Mouse (Mus musculus) midbrain, embryonic 16.5 days (tissue): Measurements from ENCODE around the gene Cttnbp2. TPM values are rescaled to one million over a fixed set of nuclear protein-coding genes. Genes with fewer than 3 reads are reported as not detected.

Experiments
- ATAC-seq: fragments of 200-750 bp; cut with Nextera tagmentation; 2 replicates; pipeline ENCODE4 v1.8.0; 2017; ENCODE audit warnings: moderate TSS enrichment
- H3K27ac ChIP-seq: fragments of 300-500 bp; sonication (generic); 2 replicates; pipeline ENCODE4 v1.5.1; 2014; ENCODE audit warnings: mild to moderate bottlenecking, low read length, mixed read lengths
- H3K27me3 ChIP-seq: fragments of 300-500 bp; sonication (generic); 2 replicates; pipeline ENCODE4 v1.6.1; 2014; ENCODE audit warnings: low read depth, low read length, mixed read lengths; ENCODE audit not compliant: control insufficient read depth, insufficient read depth
- H3K36me3 ChIP-seq: fragments of 300-500 bp; sonication (generic); 2 replicates; pipeline ENCODE4 v1.6.1; 2014; ENCODE audit warnings: mild to moderate bottlenecking, low read length, moderate library complexity, mixed read lengths; ENCODE audit not compliant: control insufficient read depth, insufficient read depth
- H3K4me1 ChIP-seq: fragments of 300-500 bp; sonication (generic); 2 replicates; pipeline ENCODE4 v1.6.1; 2014; ENCODE audit warnings: mild to moderate bottlenecking, low read length, mixed read lengths; ENCODE audit not compliant: control insufficient read depth, insufficient read depth
- H3K4me2 ChIP-seq: fragments of 300-500 bp; sonication (generic); 2 replicates; pipeline ENCODE4 v1.6.1; 2014; ENCODE audit warnings: mild to moderate bottlenecking, low read length, mixed read lengths
- H3K4me3 ChIP-seq: fragments of 300-500 bp; sonication (generic); 2 replicates; pipeline ENCODE4 v1.5.1; 2014; ENCODE audit warnings: low read depth, mild to moderate bottlenecking, low read length, moderate library complexity, mixed read lengths
- H3K9ac ChIP-seq: fragments of 300-500 bp; sonication (generic); 2 replicates; pipeline ENCODE4 v1.6.1; 2014; ENCODE audit warnings: low read depth, low read length, mixed read lengths
- H3K9me3 ChIP-seq: fragments of 300-500 bp; sonication (generic); replicated peaks from 2 replicates; pipeline ENCODE4 v1.6.1; 2014; ENCODE audit warnings: mild to moderate bottlenecking, low read length, mixed read lengths; ENCODE audit not compliant: control insufficient read depth, poor library complexity, severe bottlenecking
- WGBS: fragments of 180-500 bp; shearing (Covaris S2); extraction: QIAGEN DNeasy Blood & Tissue Kit; methylation state at CpG from one replicate; pipeline ENCODE4 v1.1.7; 2014; 5-methylcytosine and 5-hydroxymethylcytosine counted together
- polyA plus RNA-seq: library from polyadenylated mRNA; unstranded; fragments of >200 nt; fragmentation: Nextera tagmentation; extraction: Ambion mirVana; gene quantifications from 2 replicates; pipeline ENCODE4 v1.2.1, GENCODE M21; 2015

Cttnbp2 gene
- 57.3 and 58.7 TPM in 2 replicates for polyA plus RNA-seq

- peak; percentile 96 for ATAC-seq
- WGBS: under 1% methylated on average over 67 of the region's 70 CpGs
- peak within 1 kb of the TSS; percentile 71 for H3K4me2 ChIP-seq
These were observed at the start of gene Cttnbp2 for GRCm38 (mm10) chr6:18514480-18515352. Gene Cttnbp2 (minus strand): TSS chr6:18514843.

GRCm38 (mm10) chr6:18559019-18559418 lies 44.4 kb upstream of the Cttnbp2 start:
- ATAC-seq: no peak
- Histone ChIP-seq H3K9ac (no peak overlapping the region), H3K36me3 (no peaks in the 10 kb centered on the region), H3K4me3 (no peak overlapping the region), H3K4me2 (no peak overlapping the region), H3K27ac (no peak overlapping the region), H3K27me3 (no peaks in the 10 kb centered on the region), H3K4me1 (no peaks in the 10 kb centered on the region), H3K9me3 (no peaks in the 10 kb centered on the region)
- WGBS: 100% methylated on average over 1 of the region's 1 CpGs

More at GRCm38 (mm10) chr6:18514480-18515352, at the start of gene Cttnbp2:
- Histone ChIP-seq H3K4me3 (peak within 1 kb of the TSS; percentile 79), H3K27ac (peak within 1 kb of the TSS; percentile 90), H3K4me1 (peaks cover 20% of the 10 kb centered on the region), H3K9ac (peak within 1 kb of the TSS; percentile 97), H3K27me3 (no peaks in the 10 kb centered on the region; the same call in 1 of the 2 replicates), H3K9me3 (no peaks in the 10 kb centered on the region), H3K36me3 (no peaks in the 10 kb centered on the region)

GRCm38 (mm10) chr6:18547516-18548465 lies 33.1 kb upstream of the Cttnbp2 start:
- Histone ChIP-seq H3K27me3 (no peaks in the 10 kb centered on the region), H3K9ac (no peak overlapping the region), H3K4me1 (no peaks in the 10 kb centered on the region), H3K27ac (no peak overlapping the region), H3K4me3 (0 out of 2 replicates have a peak overlapping the region, but pooled peaks have one; percentile 12), H3K36me3 (no peaks in the 10 kb centered on the region), H3K4me2 (peak overlapping the region; percentile 42), H3K9me3 (no peaks in the 10 kb centered on the region)
- 56% methylated on average over 24 of the region's 24 CpGs for WGBS
- ATAC-seq: 0 out of 2 replicates have a peak, but pooled peaks have one; percentile 39

DNA sequence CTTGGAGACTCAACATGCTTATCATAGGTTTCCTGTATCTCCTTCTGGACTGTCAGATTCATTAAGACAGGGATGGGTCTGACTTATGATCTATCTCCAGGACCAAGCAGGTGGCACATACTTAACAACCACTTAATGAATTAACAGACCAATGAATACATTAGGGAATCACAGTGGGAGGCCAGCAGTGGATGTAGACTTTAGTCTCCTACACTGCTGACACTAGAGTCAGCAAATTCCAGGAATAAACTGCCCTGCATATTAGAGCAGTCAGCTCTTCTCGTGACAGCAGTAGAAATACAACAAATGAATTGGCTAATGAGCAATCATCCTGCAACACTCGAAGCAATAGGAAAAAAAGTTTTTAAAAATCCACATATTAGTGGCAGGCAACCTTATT lies 29.2 kb upstream of the Cttnbp2 start:
- no peak for ATAC-seq
- Histone ChIP-seq H3K9ac (no peak overlapping the region), H3K27me3 (no peaks in the 10 kb centered on the region), H3K36me3 (no peaks in the 10 kb centered on the region), H3K4me3 (no peak overlapping the region), H3K4me1 (no peaks in the 10 kb centered on the region), H3K27ac (no peak overlapping the region), H3K9me3 (no peaks in the 10 kb centered on the region), H3K4me2 (no peak overlapping the region)
- 62% methylated on average over 2 of the region's 2 CpGs for WGBS

DNA sequence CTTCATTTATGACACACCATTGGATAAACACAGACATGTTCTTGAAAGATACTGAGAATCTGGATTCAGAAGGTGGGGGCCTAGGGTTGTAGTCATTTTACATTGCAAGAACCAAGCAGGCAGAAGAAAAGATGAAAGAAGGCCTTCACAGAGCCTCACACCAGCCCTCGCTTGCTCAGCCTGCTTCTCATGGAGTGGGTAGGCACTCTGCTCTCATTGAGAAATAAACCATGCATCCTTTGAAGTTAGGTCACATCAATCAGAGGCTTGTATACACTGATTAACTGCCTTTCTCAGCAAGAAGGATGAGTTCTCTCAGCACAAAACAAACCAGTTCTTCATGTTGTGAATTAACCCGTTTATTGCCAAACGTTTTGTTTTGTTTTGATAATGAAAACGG lies 25.8 kb upstream of the Cttnbp2 start:
- Histone ChIP-seq H3K36me3 (no peaks in the 10 kb centered on the region), H3K4me3 (no peak overlapping the region), H3K27ac (no peak overlapping the region), H3K9me3 (no peaks in the 10 kb centered on the region), H3K9ac (no peak overlapping the region), H3K27me3 (no peaks in the 10 kb centered on the region), H3K4me1 (no peaks in the 10 kb centered on the region), H3K4me2 (no peak overlapping the region)
- ATAC-seq: peak; percentile 60; the same call in 1 of the 2 replicates
- 77% methylated on average over 4 of the region's 4 CpGs for WGBS

DNA sequence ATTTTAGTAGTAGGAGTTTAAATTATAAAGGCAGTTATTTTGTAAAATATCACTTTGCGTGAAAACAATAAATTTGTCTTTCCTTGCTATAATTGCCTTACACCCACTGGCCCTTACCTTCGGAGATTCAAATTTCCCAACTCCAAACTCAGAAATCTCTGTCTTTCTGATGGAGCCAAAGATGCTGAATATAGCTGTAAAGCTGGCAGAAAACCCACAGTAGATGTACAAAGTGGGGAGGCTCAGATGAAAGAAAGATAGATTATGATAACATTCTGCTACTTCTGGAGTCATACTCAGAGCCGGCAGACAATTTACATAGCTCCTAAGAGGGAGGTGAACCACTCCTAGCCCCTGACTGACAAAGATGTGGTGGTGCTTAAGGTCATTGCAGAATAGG lies 15.8 kb upstream of the Cttnbp2 start:
- WGBS: 97% methylated on average over 3 of the region's 3 CpGs
- Histone ChIP-seq H3K4me2 (no peak overlapping the region), H3K9ac (no peak overlapping the region), H3K36me3 (no peaks in the 10 kb centered on the region), H3K4me1 (no peaks in the 10 kb centered on the region), H3K27ac (no peak overlapping the region), H3K9me3 (no peaks in the 10 kb centered on the region), H3K4me3 (no peak overlapping the region), H3K27me3 (no peaks in the 10 kb centered on the region)
- no peak for ATAC-seq

- Histone ChIP-seq H3K9ac (no peak overlapping the region), H3K4me2 (no peak overlapping the region), H3K27me3 (no peaks in the 10 kb centered on the region; the same call in 1 of the 2 replicates), H3K36me3 (no peaks in the 10 kb centered on the region), H3K9me3 (no peaks in the 10 kb centered on the region), H3K4me1 (peaks cover 10% of the 10 kb centered on the region), H3K4me3 (no peak overlapping the region), H3K27ac (no peak overlapping the region)
- ATAC-seq: no peak
- 70% methylated on average over 2 of the region's 2 CpGs for WGBS
These were observed 3.0 kb upstream of the Cttnbp2 start for GRCm38 (mm10) chr6:18517626-18518025.

DNA sequence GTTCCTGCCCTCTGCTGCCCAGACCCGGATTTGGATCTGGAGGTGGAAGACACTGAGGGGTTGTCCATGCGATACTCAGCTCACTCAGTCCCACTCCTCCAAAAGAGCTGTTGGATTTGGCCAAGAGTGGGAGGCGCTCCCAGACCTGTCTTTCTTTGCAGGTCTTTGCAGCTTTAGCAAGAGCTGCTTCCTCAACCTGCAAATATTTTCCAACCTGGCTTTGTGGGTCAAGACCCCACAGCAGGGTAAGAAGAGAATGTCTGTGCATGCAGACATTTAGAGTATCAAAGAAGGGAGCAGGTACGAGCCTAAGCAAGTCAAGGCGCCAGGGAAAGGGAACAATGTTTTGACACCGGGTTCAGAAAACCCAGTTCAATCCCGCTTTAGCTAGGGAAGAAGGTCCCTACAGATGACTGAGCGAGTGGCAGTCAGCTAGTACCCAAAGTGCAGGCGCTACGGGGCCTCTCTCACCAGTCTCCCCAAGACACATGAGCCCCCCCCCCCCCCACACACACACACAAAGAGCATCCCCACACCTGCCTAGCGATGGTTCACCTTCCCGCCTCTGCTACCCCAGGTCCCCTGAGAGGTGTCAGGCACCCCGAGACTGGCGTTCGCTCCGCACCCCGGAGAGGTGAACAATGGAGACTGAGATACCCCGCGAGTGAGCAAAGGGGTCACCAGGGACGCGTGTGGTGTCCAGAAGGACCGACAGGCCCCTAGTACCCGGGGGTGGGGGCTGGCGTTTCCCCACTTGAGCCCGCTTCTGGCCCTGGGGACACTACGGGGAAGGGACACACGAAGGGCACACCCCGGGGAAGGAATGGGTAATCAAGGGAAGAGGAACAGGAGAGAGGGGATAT lies 801 bp downstream of the Cttnbp2 start:
- Histone ChIP-seq H3K36me3 (no peaks in the 10 kb centered on the region), H3K9ac (peak overlapping the region; percentile 97), H3K9me3 (no peaks in the 10 kb centered on the region), H3K27ac (peak overlapping the region; percentile 90), H3K4me1 (peaks cover 20% of the 10 kb centered on the region), H3K4me2 (peak overlapping the region; percentile 71), H3K27me3 (no peaks in the 10 kb centered on the region; the same call in 1 of the 2 replicates), H3K4me3 (peak overlapping the region; percentile 79)
- under 1% methylated on average over 28 of the region's 28 CpGs for WGBS
- peak; percentile 61 for ATAC-seq
